Mouse (Mus musculus): ENCODE results near the gene Ostn. TPM values are rescaled to one million over a fixed set of nuclear protein-coding genes. Genes with fewer than 3 reads are reported as not detected.

Ostn gene
- polyA plus RNA-seq, 1 experiment from 2014 or later, result not detected

Other genes starting within 250 kb of the Ostn start
- not detected in 2 replicates for gene Uts2b, start 62.8 kb downstream of the Ostn start, polyA plus RNA-seq (2015; fragmentation: Nextera tagmentation; extraction: Ambion mirVana)
- 10.2 and 12.3 TPM in 2 replicates for gene Ccdc50, start 81.4 kb downstream of the Ostn start, polyA plus RNA-seq (2015; fragmentation: Nextera tagmentation; extraction: Ambion mirVana)